Mouse (Mus musculus): ENCODE measurements around the gene Slc26a10.
"Not testable (repeated sequence)": the region's sequence is repeated elsewhere in the genome, so short reads cannot be mapped to it uniquely, and the experiment has no call there.

The Slc26a10 gene

GRCm38 (mm10) chr10:127134394-127135035 lies 45.9 kb downstream of the Slc26a10 start:
- DNase-seq (ENCODE audit: inconsistent ontology term) = not testable (repeated sequence)

- DNase-seq (ENCODE audit: inconsistent ontology term) = no peak
Observed at GRCm38 (mm10) chr10:127132469-127132868, 48.0 kb downstream of the Slc26a10 start.

GRCm38 (mm10) chr10:127129431-127129830 lies 51.0 kb downstream of the Slc26a10 start:
- no peak for DNase-seq (ENCODE audit: inconsistent ontology term)

- no peak for DNase-seq (ENCODE audit: inconsistent ontology term)
Observed at GRCm38 (mm10) chr10:127127711-127128279, 52.6 kb downstream of the Slc26a10 start.

- DNase-seq (ENCODE audit: inconsistent ontology term) = no peak
Observed at GRCm38 (mm10) chr10:127126579-127126978, 53.9 kb downstream of the Slc26a10 start.

- DNase-seq (ENCODE audit: inconsistent ontology term) = peak; percentile 10
Observed at GRCm38 (mm10) chr10:127125210-127126001, 55.0 kb downstream of the Slc26a10 start.

- peak; percentile 52 for DNase-seq (ENCODE audit: inconsistent ontology term)
Observed at GRCm38 (mm10) chr10:127123436-127123805, 57.0 kb downstream of the Slc26a10 start.

- peak; percentile 62 for DNase-seq (ENCODE audit: inconsistent ontology term)
Observed at GRCm38 (mm10) chr10:127122784-127123435, 57.5 kb downstream of the Slc26a10 start.

GRCm38 (mm10) chr10:127122018-127122417 lies 58.4 kb downstream of the Slc26a10 start:
- DNase-seq (ENCODE audit: inconsistent ontology term) = no peak

Data from Muller cell, postnatal 12 days (primary cell).